Mouse (Mus musculus) ES-Bruce4 (cell line): ENCODE measurements around the gene Tshz3.

Experiments used
- CTCF ChIP-seq: IDR thresholded peaks from one replicate; pipeline ENCODE4 v1.8.1; 2011; ENCODE audit warnings: low read depth, low read length
- POLR2A ChIP-seq: IDR thresholded peaks from one replicate; pipeline ENCODE4 v1.8.1; 2011; ENCODE audit warnings: low read length; ENCODE audit not compliant: insufficient read depth

- TF ChIP-seq POLR2A (no peak), CTCF (no peak)
Observed at GRCm38 (mm10) chr7:36720830-36721229, 22.9 kb downstream of the Tshz3 start.
